Mouse (Mus musculus) granulocyte monocyte progenitor cell, adult 5-6 weeks (primary cell): ENCODE results near the gene Cbs. TPM values are rescaled to one million over a fixed set of nuclear protein-coding genes. Genes with fewer than 3 reads are reported as not detected.

ENCODE experiments used
- total RNA-seq, 2 experiments: library from RNA; stranded (forward) in 1 of 2; stranded (reverse) in 1 of 2; fragments of 200-712, 200-1000 nt in 1 of 2; fragments of >200 nt in 1 of 2; fragmentation: Nextera tagmentation in 1 of 2; gene quantifications; 2 replicates each; pipeline ENCODE4 v1.2.3; 2014 to 2017

The Cbs gene
- total RNA-seq, 2 experiments from 2014 or later = 0.28 to 0.57 TPM

Other genes with a start within 250 kb of the Cbs start
- 14.6 and 31.9 TPM in 2 replicates for gene Wdr4, start 117.3 kb downstream of the Cbs start, total RNA-seq (2014; fragmentation: Nextera tagmentation)
- 17.0 and 20.8 TPM in 2 replicates for gene Wdr4, start 117.3 kb downstream of the Cbs start, total RNA-seq (2017)
- gene Ndufv3, start 117.1 kb downstream of the Cbs start, total RNA-seq (2014; fragmentation: Nextera tagmentation) = 195 and 260 TPM in 2 replicates
- 207 and 212 TPM in 2 replicates for gene Ndufv3, start 117.1 kb downstream of the Cbs start, total RNA-seq (2017)
- 19.0 and 32.7 TPM in 2 replicates for gene Pknox1, start 72.5 kb downstream of the Cbs start, total RNA-seq (2014; fragmentation: Nextera tagmentation)
- gene Pknox1, start 72.5 kb downstream of the Cbs start, total RNA-seq (2017) = 21.2 and 30.7 TPM in 2 replicates
- gene U2af1, start 21.7 kb upstream of the Cbs start, total RNA-seq (2014; fragmentation: Nextera tagmentation) = 116 and 155 TPM in 2 replicates
- gene U2af1, start 21.7 kb upstream of the Cbs start, total RNA-seq (2017) = 250 and 287 TPM in 2 replicates
- not detected in 2 replicates for gene Cryaa, start 40.6 kb upstream of the Cbs start, total RNA-seq (2014; fragmentation: Nextera tagmentation)
- gene Cryaa, start 40.6 kb upstream of the Cbs start, total RNA-seq (2017) = not detected in 2 replicates
- gene Sik1, start 218.6 kb upstream of the Cbs start, total RNA-seq (2014; fragmentation: Nextera tagmentation) = 9.1 and 12.1 TPM in 2 replicates
- gene Sik1, start 218.6 kb upstream of the Cbs start, total RNA-seq (2017) = 9.2 and 10.8 TPM in 2 replicates